Mouse (Mus musculus) liver, postnatal 0 days (tissue): ENCODE measurements around the gene Dpf1.

Experiments
- CTCF ChIP-seq: sonication (generic); IDR thresholded peaks from 2 replicates; pipeline ENCODE4 v1.5.1; 2016; ENCODE audit warnings: antibody characterized with exemption, low read depth
- EP300 ChIP-seq: IDR thresholded peaks from 2 replicates; pipeline ENCODE4 v1.6.1; 2016; ENCODE audit warnings: antibody characterized with exemption, low read depth, mild to moderate bottlenecking

DNA sequence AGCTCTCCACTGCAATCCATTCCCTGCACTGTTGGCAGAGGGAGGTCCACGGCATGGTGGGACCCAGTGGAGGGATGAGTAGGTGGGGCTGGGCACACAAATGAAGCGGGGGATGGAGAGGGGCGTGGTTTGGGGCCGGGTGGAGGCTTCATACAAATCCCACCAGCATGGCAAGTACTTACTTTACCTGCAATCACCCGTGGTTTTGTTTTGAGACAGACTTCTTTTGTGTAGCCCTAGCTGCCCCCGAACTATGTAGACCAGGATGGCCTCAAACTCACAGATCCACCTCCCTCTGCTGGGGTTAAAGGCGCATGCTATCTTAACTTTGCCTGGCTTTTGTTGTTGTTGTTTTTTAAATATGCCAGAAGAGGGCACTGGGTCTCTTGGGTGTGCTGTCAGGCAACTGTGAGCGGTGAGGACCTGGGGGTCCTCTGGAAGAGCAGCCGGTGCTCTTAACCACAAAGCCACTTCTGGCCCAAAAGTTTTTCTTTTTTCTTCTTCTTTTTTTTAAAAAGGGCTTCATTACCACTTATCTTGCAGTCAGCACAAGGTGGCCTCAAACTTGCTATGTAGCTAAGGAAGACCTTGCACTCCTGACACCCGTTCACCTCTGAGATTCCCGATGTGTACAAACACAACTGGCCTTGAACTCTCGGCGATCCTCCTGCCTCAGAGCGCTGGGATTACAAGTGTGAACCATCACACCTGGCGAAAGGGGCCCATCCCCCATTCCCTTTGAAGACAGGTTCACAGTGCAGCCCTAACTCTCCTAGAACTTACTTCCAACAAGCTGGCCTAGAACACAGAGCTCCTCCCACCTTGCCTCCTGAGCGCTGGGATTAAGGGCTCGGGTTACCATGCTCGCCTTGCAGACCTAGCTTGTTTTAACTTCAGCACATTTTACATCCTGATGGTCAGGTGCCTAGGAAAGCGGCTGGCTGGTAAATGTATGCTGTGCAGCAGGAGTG lies 15.9 kb downstream of the Dpf1 start:
- no peak for TF ChIP-seq EP300
- TF ChIP-seq CTCF: peak; percentile 57
